Mouse (Mus musculus): Measurements from ENCODE around the gene Ypel4.
"Not testable (repeated sequence)": the region's sequence is repeated elsewhere in the genome, so short reads cannot be mapped to it uniquely, and the experiment has no call there.

Gene Ypel4

GRCm38 (mm10) chr2:84727172-84727858 is 6.5 kb upstream of the Ypel4 start, which contains the start of gene Clp1:
TSS of gene Clp1 (minus strand) at chr2:84727350.
- DNase-seq (ENCODE audit: low read depth, low spot score): peak; percentile 98

GRCm38 (mm10) chr2:84728191-84728590 is 5.7 kb upstream of the Ypel4 start:
- not testable (repeated sequence) for DNase-seq (ENCODE audit: low read depth, low spot score)

DNA sequence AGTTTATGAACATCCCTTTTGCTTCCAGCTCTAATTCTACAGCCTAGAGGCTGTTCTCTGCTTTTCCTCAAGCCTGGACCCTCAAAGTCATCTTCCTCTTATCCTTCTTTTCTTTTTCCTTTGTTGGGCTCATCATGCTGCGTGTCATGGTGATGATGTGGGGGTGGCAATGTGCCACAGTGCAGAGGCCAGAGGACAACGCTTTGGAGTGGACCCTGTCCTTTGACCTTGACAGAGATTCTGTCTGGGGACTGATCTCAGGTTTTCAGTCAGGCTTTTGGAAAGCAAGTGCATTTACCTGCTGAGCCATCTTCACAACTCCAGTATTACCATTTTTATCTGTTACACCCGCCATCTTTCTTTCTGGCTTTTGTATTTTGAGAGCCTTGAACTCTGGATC is 2.7 kb upstream of the Ypel4 start:
- no peak for DNase-seq (ENCODE audit: low read depth, low spot score)

GRCm38 (mm10) chr2:84732394-84732793 is 1.5 kb upstream of the Ypel4 start:
- no peak for DNase-seq (ENCODE audit: low read depth, low spot score)

DNA sequence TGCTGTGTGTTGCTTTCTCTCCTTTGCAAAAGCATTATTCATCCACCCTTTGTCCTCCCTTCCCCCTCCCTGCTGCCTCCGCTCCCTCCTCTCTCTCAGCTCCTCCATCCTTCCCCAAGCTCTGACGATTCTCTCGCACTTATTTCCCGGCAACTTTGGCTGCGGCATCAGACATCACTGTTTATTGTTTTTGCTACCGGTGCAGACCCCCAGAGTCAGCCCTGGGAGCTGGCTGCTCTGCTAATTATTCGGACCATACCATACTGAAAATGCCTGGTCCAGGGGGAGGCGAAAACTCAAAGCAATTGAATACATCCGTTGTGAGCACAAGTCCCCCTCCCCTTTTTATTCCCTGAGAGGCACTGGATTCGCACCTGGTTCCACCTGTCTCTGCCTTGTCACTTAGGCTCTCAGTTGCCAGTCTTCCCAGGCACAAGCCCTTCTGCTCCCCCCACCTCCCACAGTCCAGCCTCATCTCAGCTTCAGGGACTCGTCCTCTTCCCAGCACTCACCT is 550 bp downstream of the Ypel4 start:
- DNase-seq (ENCODE audit: low read depth, low spot score): peak; percentile 57

DNA sequence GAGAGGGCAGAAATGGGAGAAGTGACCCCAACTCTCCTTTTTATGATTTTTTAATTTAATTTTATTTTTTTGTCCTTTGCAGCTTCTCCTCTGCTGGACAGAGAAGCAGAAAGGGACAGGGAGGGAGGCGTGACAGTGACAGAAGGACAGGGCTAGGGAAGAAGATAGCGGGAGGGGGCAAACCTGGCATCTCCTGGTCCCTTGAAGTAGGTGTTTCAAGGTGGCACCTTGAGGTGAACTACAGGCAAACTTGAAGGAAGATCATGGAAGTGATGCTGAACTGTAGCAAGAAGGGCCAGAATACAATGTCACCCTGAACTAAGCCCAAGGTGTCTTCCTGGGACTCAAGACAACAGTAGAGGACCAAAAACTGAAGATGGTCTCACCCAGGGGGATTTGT is 1.1 kb downstream of the Ypel4 start:
- peak; percentile 13 for DNase-seq (ENCODE audit: low read depth, low spot score)

GRCm38 (mm10) chr2:84735346-84735920 is 1.6 kb downstream of the Ypel4 start:
- DNase-seq (ENCODE audit: low read depth, low spot score): peak; percentile 26

- peak; percentile 20 for DNase-seq (ENCODE audit: low read depth, low spot score)
Observed at GRCm38 (mm10) chr2:84736312-84737161, 2.7 kb downstream of the Ypel4 start.

- DNase-seq (ENCODE audit: low read depth, low spot score): peak; percentile 52
Observed at GRCm38 (mm10) chr2:84737451-84737925, 3.6 kb downstream of the Ypel4 start.

DNA sequence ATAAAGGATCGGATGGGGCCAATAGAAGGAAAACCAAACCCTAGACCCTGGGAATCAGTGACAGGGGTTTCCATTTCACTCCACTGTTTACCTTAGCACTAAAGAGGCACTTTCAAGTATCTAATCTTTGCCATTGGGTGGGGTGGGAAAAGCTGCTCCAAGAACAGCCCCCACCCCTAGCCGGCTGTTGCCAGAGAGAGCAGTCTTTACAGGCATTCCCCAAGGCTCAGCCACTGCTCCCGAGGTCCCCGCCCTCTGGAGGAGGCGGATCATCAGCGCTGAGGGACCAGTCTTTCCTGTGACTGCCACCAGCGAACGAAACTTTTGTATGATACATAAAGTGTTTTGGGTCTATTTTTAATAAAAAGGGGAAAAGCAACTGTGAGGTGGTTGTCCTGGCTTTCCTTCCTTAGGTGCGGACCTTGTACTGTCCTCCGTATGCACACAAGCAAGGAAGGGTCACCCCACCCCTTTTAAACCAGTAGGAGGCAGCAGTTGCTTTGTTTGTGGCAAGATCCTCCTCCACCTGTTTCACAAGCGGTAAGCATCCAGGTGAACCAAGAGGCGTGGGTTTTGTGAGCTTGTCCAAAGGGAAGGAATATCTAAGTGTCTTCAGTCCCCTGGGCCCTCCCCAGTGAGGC is 4.5 kb downstream of the Ypel4 start:
- DNase-seq (ENCODE audit: low read depth, low spot score): peak; percentile 61

- no peak for DNase-seq (ENCODE audit: low read depth, low spot score)
Observed at GRCm38 (mm10) chr2:84740608-84741333, 6.9 kb downstream of the Ypel4 start.

GRCm38 (mm10) chr2:84741841-84742450 is 8.1 kb downstream of the Ypel4 start:
- no peak for DNase-seq (ENCODE audit: low read depth, low spot score)

GRCm38 (mm10) chr2:84742451-84743283 is 8.8 kb downstream of the Ypel4 start:
- DNase-seq (ENCODE audit: low read depth, low spot score): peak; percentile 97

GRCm38 (mm10) chr2:84743561-84743960 is 9.7 kb downstream of the Ypel4 start, which contains the start of gene Gm19426:
TSS of gene Gm19426 (minus strand) at chr2:84743655.
- DNase-seq (ENCODE audit: low read depth, low spot score): peak; percentile 96

DNA sequence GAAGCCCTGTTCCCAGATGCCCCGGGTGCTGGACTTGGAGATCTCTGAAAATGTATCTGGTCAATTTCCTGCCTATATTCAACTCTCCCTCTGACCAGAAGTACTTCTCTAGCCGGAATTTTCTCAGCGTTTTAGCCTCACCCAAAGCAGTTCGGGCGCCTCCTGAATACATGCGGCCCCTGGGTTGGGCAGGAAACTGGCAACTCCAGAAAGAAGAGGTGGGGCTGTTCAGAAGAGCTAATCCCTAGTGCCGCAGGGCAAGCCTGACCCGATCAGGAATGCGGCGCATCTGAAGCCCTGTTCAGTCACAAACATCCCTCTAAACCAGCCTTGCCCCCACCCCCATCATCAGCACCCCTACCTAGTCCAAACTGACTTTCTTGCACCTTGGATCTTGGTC is 10.3 kb downstream of the Ypel4 start:
- peak; percentile 65 for DNase-seq (ENCODE audit: low read depth, low spot score)

DNA sequence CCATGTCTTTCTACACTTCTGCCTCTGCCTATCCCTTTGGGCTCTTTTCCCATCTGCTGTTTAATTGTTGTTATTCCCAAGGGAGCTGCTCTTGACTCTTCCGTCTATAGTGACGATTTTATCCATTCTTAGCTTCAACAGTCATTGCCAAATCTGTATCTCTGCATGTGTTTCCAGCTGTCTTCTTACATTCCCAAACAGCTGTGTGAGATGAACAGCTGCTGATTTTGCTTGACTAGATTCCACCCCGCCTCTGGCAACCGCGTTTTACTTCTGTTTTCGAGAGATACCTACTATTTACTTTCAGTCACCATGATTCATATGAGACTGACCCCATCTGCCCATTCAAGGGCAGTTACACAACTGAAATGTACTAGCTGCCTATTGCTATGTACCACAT is 16.3 kb downstream of the Ypel4 start:
- no peak for DNase-seq (ENCODE audit: low read depth, low spot score)

GRCm38 (mm10) chr2:84756245-84756644 is 22.4 kb downstream of the Ypel4 start:
- DNase-seq (ENCODE audit: low read depth, low spot score): no peak

GRCm38 (mm10) chr2:84757026-84757682 is 23.3 kb downstream of the Ypel4 start:
- no peak for DNase-seq (ENCODE audit: low read depth, low spot score)

DNA sequence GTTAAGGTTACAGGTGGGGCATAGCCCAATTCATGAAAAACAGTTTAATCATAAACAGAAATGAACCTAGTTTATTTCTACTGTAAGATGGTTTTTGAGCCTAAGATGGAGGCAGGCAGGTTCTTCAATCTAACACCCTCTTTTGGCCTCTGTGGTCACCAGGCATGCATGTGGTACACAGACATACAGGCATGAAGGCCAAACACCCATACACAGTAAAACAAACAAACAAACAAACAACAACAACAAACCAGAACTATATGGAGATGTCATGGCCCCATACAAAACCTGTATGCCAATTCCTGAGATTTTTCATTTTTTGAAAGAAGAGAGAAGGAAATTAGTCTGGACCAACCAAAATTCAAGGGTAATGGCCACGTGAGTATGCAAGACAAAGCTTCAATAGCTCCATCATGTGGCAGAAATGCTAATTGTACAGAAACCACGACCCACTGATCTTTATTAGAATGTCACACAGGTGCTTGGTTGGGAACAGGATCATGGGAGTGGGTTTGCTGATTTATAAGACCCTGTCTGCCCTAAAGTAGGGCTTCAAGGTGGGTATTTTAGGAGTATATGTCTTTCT is 24.8 kb downstream of the Ypel4 start:
- DNase-seq (ENCODE audit: low read depth, low spot score): peak; percentile 69

All from forelimb bud, embryonic 11.5 days (tissue).